Mouse (Mus musculus) layer of hippocampus, adult 9-10 months (tissue): Measurements from ENCODE around the gene Pdpk1.
"Not testable (repeated sequence)": the region's sequence is repeated elsewhere in the genome, so short reads cannot be mapped to it uniquely, and the experiment has no call there.

Experiments
- DNase-seq: peaks from one replicate; pipeline ENCODE4 v3.0.0; 2022; ENCODE audit warnings: low spot score

The Pdpk1 gene

GRCm38 (mm10) chr17:24162584-24163175, 12.0 kb upstream of the Pdpk1 start:
- no peak for DNase-seq

GRCm38 (mm10) chr17:24161466-24161865, 10.7 kb upstream of the Pdpk1 start:
- DNase-seq = no peak

- DNase-seq = no peak
Observed at GRCm38 (mm10) chr17:24157526-24157925, 6.8 kb upstream of the Pdpk1 start.

- DNase-seq = no peak
Observed at GRCm38 (mm10) chr17:24157121-24157520, 6.4 kb upstream of the Pdpk1 start.

GRCm38 (mm10) chr17:24156394-24156793, 5.7 kb upstream of the Pdpk1 start:
- DNase-seq = no peak

GRCm38 (mm10) chr17:24155742-24156141, 5.0 kb upstream of the Pdpk1 start:
- no peak for DNase-seq

GRCm38 (mm10) chr17:24154463-24154862, 3.7 kb upstream of the Pdpk1 start:
- DNase-seq = no peak

- peak; percentile 55 for DNase-seq
Observed at GRCm38 (mm10) chr17:24151890-24152563, 1.3 kb upstream of the Pdpk1 start.

GRCm38 (mm10) chr17:24151382-24151781, 658 bp upstream of the Pdpk1 start:
- no peak for DNase-seq

GRCm38 (mm10) chr17:24149421-24149820, 1.3 kb downstream of the Pdpk1 start:
- no peak for DNase-seq

GRCm38 (mm10) chr17:24142897-24143296, 7.8 kb downstream of the Pdpk1 start:
- DNase-seq = no peak

- DNase-seq = peak; percentile 87
Observed at GRCm38 (mm10) chr17:24141425-24141920, 9.3 kb downstream of the Pdpk1 start.

- no peak for DNase-seq
Observed at GRCm38 (mm10) chr17:24140845-24141424, 9.8 kb downstream of the Pdpk1 start.

GRCm38 (mm10) chr17:24139968-24140367, 10.8 kb downstream of the Pdpk1 start:
- no peak for DNase-seq

GRCm38 (mm10) chr17:24139256-24139655, 11.5 kb downstream of the Pdpk1 start:
- no peak for DNase-seq

- no peak for DNase-seq
Observed at GRCm38 (mm10) chr17:24137226-24137880, 13.4 kb downstream of the Pdpk1 start.

GRCm38 (mm10) chr17:24134062-24134461, 16.7 kb downstream of the Pdpk1 start:
- no peak for DNase-seq

GRCm38 (mm10) chr17:24132919-24133318, 17.8 kb downstream of the Pdpk1 start:
- not testable (repeated sequence) for DNase-seq

GRCm38 (mm10) chr17:24131570-24131969, 19.2 kb downstream of the Pdpk1 start:
- no peak for DNase-seq

- DNase-seq = not testable (repeated sequence)
Observed at GRCm38 (mm10) chr17:24129246-24129645, 21.5 kb downstream of the Pdpk1 start.

- no peak for DNase-seq
Observed at GRCm38 (mm10) chr17:24127592-24127991, 23.1 kb downstream of the Pdpk1 start.

GRCm38 (mm10) chr17:24126801-24127200, 23.9 kb downstream of the Pdpk1 start:
- DNase-seq = no peak

GRCm38 (mm10) chr17:24119446-24119845, 31.3 kb downstream of the Pdpk1 start:
- DNase-seq = no peak
